Mouse (Mus musculus): ENCODE measurements around the gene Trip10. TPM values are rescaled to one million over a fixed set of nuclear protein-coding genes. Genes with fewer than 3 reads are reported as not detected.

Trip10 gene
- 8.7 to 10.7 TPM (median 9.5 TPM) in 4 replicates for total RNA-seq (2023; ENCODE audit: inconsistent age)

GRCm38 (mm10) chr17:57249186-57250181 is at the start of gene Trip10:
Trip10 (plus strand) TSS chr17:57249455.

GRCm38 (mm10) chr17:57228014-57228413 is 21.2 kb upstream of the Trip10 start, which contains the start of gene C3:
C3 (minus strand) TSS chr17:57228136.

GRCm38 (mm10) chr17:57248201-57248699 is 1.0 kb upstream of the Trip10 start, which contains the start of gene Gpr108:
Gpr108 (minus strand) TSS chr17:57248446.

GRCm38 (mm10) chr17:57278943-57279590 is 29.8 kb downstream of the Trip10 start, which contains the start of gene Vav1:
Vav1 (plus strand) TSS chr17:57279100.

Other genes with a start within 250 kb of the Trip10 start
- 1.7 to 2.1 TPM in 2 of 4 replicates, not detected in the others for gene Pspn, start 249.4 kb upstream of the Trip10 start, total RNA-seq (2023; ENCODE audit: inconsistent age)
- gene Gtf2f1, start 238.2 kb upstream of the Trip10 start, total RNA-seq (2023; ENCODE audit: inconsistent age), result 62.0 to 67.8 TPM (median 67.0 TPM) in 4 replicates
- gene Gm17949, start 238.0 kb upstream of the Trip10 start, total RNA-seq (2023; ENCODE audit: inconsistent age), result 0.48 TPM in 1 of 4 replicates, not detected in the others
- 135 to 137 TPM (median 137 TPM) in 4 replicates for gene Khsrp, start 217.9 kb upstream of the Trip10 start, total RNA-seq (2023; ENCODE audit: inconsistent age)
- gene Slc25a41, start 207.8 kb upstream of the Trip10 start, total RNA-seq (2023; ENCODE audit: inconsistent age), result not detected in 4 replicates
- 12.1 to 17.9 TPM (median 15.4 TPM) in 4 replicates for gene Crb3, start 190.3 kb upstream of the Trip10 start, total RNA-seq (2023; ENCODE audit: inconsistent age)
- 15.2 to 25.1 TPM (median 18.8 TPM) in 4 replicates for gene Slc25a23, start 189.6 kb upstream of the Trip10 start, total RNA-seq (2023; ENCODE audit: inconsistent age)
- gene Dennd1c, start 170.9 kb upstream of the Trip10 start, total RNA-seq (2023; ENCODE audit: inconsistent age), result 148 to 162 TPM (median 151 TPM) in 4 replicates
- 0.22 to 0.36 TPM (median 0.24 TPM) in 3 of 4 replicates, not detected in the other for gene Tubb4a, start 161.7 kb upstream of the Trip10 start, total RNA-seq (2023; ENCODE audit: inconsistent age)
- 0.93 to 1.2 TPM in 2 of 4 replicates, not detected in the others for gene Tnfsf9, start 144.1 kb upstream of the Trip10 start, total RNA-seq (2023; ENCODE audit: inconsistent age)
- gene Cd70, start 99.7 kb upstream of the Trip10 start, total RNA-seq (2023; ENCODE audit: inconsistent age), result not detected in 4 replicates
- gene Tnfsf14, start 55.3 kb upstream of the Trip10 start, total RNA-seq (2023; ENCODE audit: inconsistent age), result 0.36 TPM in 1 of 4 replicates, not detected in the others
- gene C3, start 21.3 kb upstream of the Trip10 start, total RNA-seq (2023; ENCODE audit: inconsistent age), result 1.1 to 5.8 TPM (median 4.2 TPM) in 4 replicates
- gene Gpr108, start 1.0 kb upstream of the Trip10 start, total RNA-seq (2023; ENCODE audit: inconsistent age), result 54.2 to 60.2 TPM (median 57.3 TPM) in 4 replicates
- gene Vav1, start 29.6 kb downstream of the Trip10 start, total RNA-seq (2023; ENCODE audit: inconsistent age), result 193 to 203 TPM (median 194 TPM) in 4 replicates
- gene Adgre1, start 109.2 kb downstream of the Trip10 start, total RNA-seq (2023; ENCODE audit: inconsistent age), result 7.6 to 16.4 TPM (median 9.0 TPM) in 4 replicates

All from B cell, adult (primary cell).